Mouse (Mus musculus): ENCODE results near the gene Irf3.

DNA sequence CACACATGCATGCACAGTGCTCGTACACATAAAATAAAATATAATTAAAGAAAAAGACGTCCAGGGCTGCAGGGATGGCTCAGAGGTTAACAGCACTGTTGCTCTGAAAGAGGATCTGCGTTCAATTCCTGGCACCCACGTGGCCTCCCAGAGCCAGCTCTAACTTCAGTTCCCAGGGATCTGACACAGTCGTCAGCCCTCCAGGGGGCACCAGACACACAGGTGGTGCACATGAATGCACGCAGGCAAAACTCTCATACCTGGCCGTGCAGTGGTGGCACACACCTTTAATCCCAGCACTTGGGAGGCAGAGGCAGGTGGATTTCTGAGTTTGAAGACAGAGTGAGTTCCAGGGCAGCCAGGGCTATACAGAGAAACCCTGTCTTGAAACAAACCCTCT is 31.5 kb upstream of the Irf3 start:
- TF ChIP-seq POLR2A (IDR thresholded peaks at IDR 0.05; ENCODE audit: insufficient read depth, low read depth, low read length) (no peak), CTCF (IDR thresholded peaks at IDR 0.05; ENCODE audit: insufficient read depth, low read depth, low read length) (no peak)

Data from olfactory bulb, adult 2 months (tissue).